Mouse (Mus musculus): ENCODE measurements around the gene Atg16l1.

Gene Atg16l1

GRCm38 (mm10) chr1:87773336-87773735, 17.7 kb downstream of the Atg16l1 start:
- in situ Hi-C loops (cut with MboI, MseI) = no loop called here

- in situ Hi-C loops (cut with MboI, MseI) = no loop called here
Observed at GRCm38 (mm10) chr1:87774845-87775244, 19.2 kb downstream of the Atg16l1 start.

- in situ Hi-C loops (cut with MboI, MseI) = no loop called here
Observed at GRCm38 (mm10) chr1:87779204-87779785, 23.6 kb downstream of the Atg16l1 start.

- in situ Hi-C loops (cut with MboI, MseI) = no loop called here
Observed at GRCm38 (mm10) chr1:87785703-87786102, 30.0 kb downstream of the Atg16l1 start.

GRCm38 (mm10) chr1:87786251-87786650, 30.6 kb downstream of the Atg16l1 start:
- in situ Hi-C loops (cut with MboI, MseI) = no loop called here

- in situ Hi-C loops (cut with MboI, MseI) = no loop called here
Observed at GRCm38 (mm10) chr1:87789665-87790064, 34.0 kb downstream of the Atg16l1 start.

GRCm38 (mm10) chr1:87792438-87793137, 36.9 kb downstream of the Atg16l1 start:
- in situ Hi-C loops (cut with MboI, MseI) = no loop called here

- in situ Hi-C loops (cut with MboI, MseI) = no loop called here
Observed at GRCm38 (mm10) chr1:87793138-87793449, 37.4 kb downstream of the Atg16l1 start.

GRCm38 (mm10) chr1:87797702-87798101, 42.0 kb downstream of the Atg16l1 start:
- in situ Hi-C loops (cut with MboI, MseI) = no loop called here

- in situ Hi-C loops (cut with MboI, MseI) = no loop called here
Observed at GRCm38 (mm10) chr1:87798306-87798705, 42.6 kb downstream of the Atg16l1 start.

- in situ Hi-C loops (cut with MboI, MseI) = loop anchor here (10.0 kb wide), 1 partner anchor 1921 kb away; no protein-coding TSS in a partner anchor
Observed at GRCm38 (mm10) chr1:87803576-87803975, 47.9 kb downstream of the Atg16l1 start, which contains the start of gene Sag. Gene Sag, plus strand, starts transcription at chr1:87803680.

GRCm38 (mm10) chr1:87807751-87808150, 52.1 kb downstream of the Atg16l1 start:
- in situ Hi-C loops (cut with MboI, MseI) = loop anchor here (10.0 kb wide), 1 partner anchor 1917 kb away; no protein-coding TSS in a partner anchor

GRCm38 (mm10) chr1:87811391-87811790, 55.7 kb downstream of the Atg16l1 start:
- in situ Hi-C loops (cut with MboI, MseI) = no loop called here

- in situ Hi-C loops (cut with MboI, MseI) = no loop called here
Observed at GRCm38 (mm10) chr1:87812061-87812460, 56.4 kb downstream of the Atg16l1 start.

- in situ Hi-C loops (cut with MboI, MseI) = no loop called here
Observed at GRCm38 (mm10) chr1:87813155-87813554, 57.5 kb downstream of the Atg16l1 start.

- in situ Hi-C loops (cut with MboI, MseI) = no loop called here
Observed at GRCm38 (mm10) chr1:87813681-87814080, 58.0 kb downstream of the Atg16l1 start.

- in situ Hi-C loops (cut with MboI, MseI) = no loop called here
Observed at GRCm38 (mm10) chr1:87824420-87824995, 68.8 kb downstream of the Atg16l1 start.

GRCm38 (mm10) chr1:87825281-87825680, 69.6 kb downstream of the Atg16l1 start:
- in situ Hi-C loops (cut with MboI, MseI) = loop anchor here (25.0 kb wide), 1 partner anchor 762 kb away; no protein-coding TSS in a partner anchor

GRCm38 (mm10) chr1:87825991-87826390, 70.3 kb downstream of the Atg16l1 start:
- in situ Hi-C loops (cut with MboI, MseI) = loop anchor here (25.0 kb wide), 1 partner anchor 761 kb away; no protein-coding TSS in a partner anchor

- in situ Hi-C loops (cut with MboI, MseI) = loop anchor here (25.0 kb wide), 1 partner anchor 761 kb away; no protein-coding TSS in a partner anchor
Observed at GRCm38 (mm10) chr1:87826474-87826873, 70.8 kb downstream of the Atg16l1 start.

- in situ Hi-C loops (cut with MboI, MseI) = loop anchor here (25.0 kb wide), 1 partner anchor 760 kb away; no protein-coding TSS in a partner anchor
Observed at GRCm38 (mm10) chr1:87827476-87827875, 71.8 kb downstream of the Atg16l1 start.

GRCm38 (mm10) chr1:87828185-87828584, 72.5 kb downstream of the Atg16l1 start:
- in situ Hi-C loops (cut with MboI, MseI) = loop anchor here (25.0 kb wide), 1 partner anchor 759 kb away; no protein-coding TSS in a partner anchor
